ENCODE assay signal across 8 mouse cellular contexts in genomic region chr5:62483521-62483920, GRCm38 (mm10).
DNase-seq lines count a peak whose midpoint lies in the region; TF ChIP-seq lines count a peak whose summit lies in the region.

No protein-coding gene starts in this region.

- no peaks in the 10 kb centered on the region for H3K9me3 ChIP-seq in ES-E14 (ENCODE audit: control insufficient read depth, insufficient read depth, low read depth, low read length)

- DNase-seq in left cerebral cortex, postnatal 4 days: peak; percentile 26
- no peak for DNase-seq in left cerebral cortex, adult 9 months (ENCODE audit: low spot score in 2 of 2)
- peak; percentile 29 for DNase-seq in ES-E14 (ENCODE audit: low read depth, low spot score)
- peak; percentile 57 for DNase-seq in ZHBTc4 (ENCODE audit: low read depth, low spot score)
- peak; percentile 81 to 82 for DNase-seq in kidney, postnatal 4 days
- no peak for DNase-seq in layer of hippocampus, adult 9-10 months (ENCODE audit: low spot score)
- no peak for DNase-seq in frontal cortex, postnatal 25 days (ENCODE audit: low spot score in 2 of 2)
- no peak for DNase-seq in spleen, postnatal 14 days (ENCODE audit: low spot score in 2 of 2)

- H3K4me1 ChIP-seq in ES-E14 (ENCODE audit: control insufficient read depth in 2 of 2, insufficient read depth in 2 of 2, low read length in 2 of 2, poor library complexity in 1 of 2): no peaks in the 10 kb centered on the region

- in situ Hi-C loops in ES-E14 (cut with MboI; ENCODE audit: low sequenced_read_pairs in 2 of 2, unreplicated experiment in 2 of 2): no loop called here

- H3K4me3 ChIP-seq in ES-E14 (ENCODE audit: insufficient read depth in 1 of 2, low read depth in 1 of 2, low read length in 2 of 2, poor library complexity in 1 of 2, severe bottlenecking in 1 of 2): no peak overlapping the region

- H3K9ac ChIP-seq in ES-E14 (ENCODE audit: insufficient read depth, low read depth, low read length, poor library complexity, severe bottlenecking): no peak overlapping the region

- no peaks in the 10 kb centered on the region for H3K36me3 ChIP-seq in ES-E14 (ENCODE audit: control insufficient read depth, insufficient read depth, low read length, poor library complexity, severe bottlenecking)

- intact Hi-C loops in left cerebral cortex, postnatal 4 days (cut with DNase I): loop anchor here (10.0 kb wide), 1 partner anchor 221 kb away; no protein-coding TSS in a partner anchor

- no peak overlapping the region for H3K27ac ChIP-seq in ES-E14 (ENCODE audit: insufficient read depth, low read depth, low read length, poor library complexity, severe bottlenecking)

TF ChIP-seq in ES-E14, 5 proteins besides CTCF, POLR2A, EP300 and RAD21:
- no peak for TF ChIP-seq CHD2 (IDR thresholded peaks at IDR 0.05; ENCODE audit: low read depth, low read length)
- TF ChIP-seq MAFK (IDR thresholded peaks at IDR 0.05; ENCODE audit: insufficient read depth, low read depth, low read length): no peak
- no peak for TF ChIP-seq ZNF384 (IDR thresholded peaks at IDR 0.05; ENCODE audit: low read depth, low read length)
- TF ChIP-seq HCFC1 (IDR thresholded peaks at IDR 0.05; ENCODE audit: borderline replicate concordance, insufficient read depth, low read length): no peak
- no peak for TF ChIP-seq ZC3H11A (IDR thresholded peaks at IDR 0.05; ENCODE audit: borderline replicate concordance, low read depth, low read length)

Comparison
In these comparisons a context has a peak if more than half of its experiments do, and no peak if none do; other contexts are left out.
1. DNase-seq: peak in left cerebral cortex, postnatal 4 days (single experiment), ES-E14 (single experiment), ZHBTc4 (single experiment) and kidney, postnatal 4 days (2 of 2); none in left cerebral cortex, adult 9 months (0 of 2), layer of hippocampus, adult 9-10 months (single experiment), frontal cortex, postnatal 25 days (0 of 2) and spleen, postnatal 14 days (0 of 2).